Mouse (Mus musculus): ENCODE data around the gene Sestd1. TPM values are rescaled to one million over a fixed set of nuclear protein-coding genes. Genes with fewer than 3 reads are reported as not detected.
A peak's percentile ranks its signal among the peaks of the same experiment; 100 is the strongest.

Gene Sestd1
- polyA plus RNA-seq, 1 experiment from 2014 or later, result 33.6 TPM

DNA sequence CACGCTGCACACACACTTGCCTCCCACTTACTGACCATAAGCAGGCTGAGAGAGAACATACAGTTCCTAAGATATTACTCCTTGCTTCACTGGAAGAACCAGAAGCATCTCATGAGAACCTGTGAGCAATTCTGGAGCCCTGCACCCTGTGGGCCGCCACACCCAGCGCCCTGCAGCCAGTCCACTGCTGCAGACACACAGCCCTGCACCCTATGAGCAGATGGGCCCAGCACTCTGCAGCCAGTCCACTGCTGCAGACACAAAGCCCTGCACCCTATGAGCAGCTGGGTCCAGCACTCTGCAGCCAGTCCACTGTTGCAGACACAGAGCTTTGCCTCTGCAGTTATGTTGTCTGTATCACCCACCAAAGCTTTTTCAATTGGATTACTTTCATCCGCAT lies 80.0 kb downstream of the Sestd1 start:
- ATAC-seq (ENCODE audit: low read depth), result no peak
- Histone ChIP-seq H3K27ac (replicated peaks) (no peak overlapping the region), H3K4me2 (no peak overlapping the region), H3K4me1 (replicated peaks) (no peaks in the 10 kb centered on the region), H3K36me3 (peaks cover 31% of the 10 kb centered on the region), H3K9me3 (no peaks in the 10 kb centered on the region), H3K27me3 (no peaks in the 10 kb centered on the region), H3K9ac (no peak overlapping the region; the same call in 1 of the 2 replicates), H3K4me3 (no peak overlapping the region)
- 95% methylated on average over 4 of the region's 4 CpGs for WGBS

DNA sequence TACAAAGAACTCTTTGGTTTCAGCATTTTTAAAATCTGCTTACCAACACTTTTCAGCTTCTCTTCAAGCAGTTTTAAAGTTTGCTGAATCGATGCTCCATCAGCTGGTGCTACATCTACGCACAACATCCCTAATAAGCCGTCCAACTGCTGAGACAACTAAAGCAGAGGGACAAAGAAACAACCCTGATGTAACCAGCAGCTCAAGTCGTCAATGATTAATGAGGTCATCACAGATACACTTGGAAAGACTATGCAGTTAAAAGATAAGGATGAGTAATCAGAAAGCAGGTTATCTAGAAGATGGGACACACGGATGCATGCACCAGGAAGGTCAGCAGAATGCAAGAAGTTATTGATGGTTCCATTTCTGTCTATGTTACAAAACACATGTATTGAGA lies 82.1 kb downstream of the Sestd1 start:
- Histone ChIP-seq H3K9me3 (no peaks in the 10 kb centered on the region), H3K4me1 (replicated peaks) (no peaks in the 10 kb centered on the region), H3K36me3 (peaks cover 42% of the 10 kb centered on the region), H3K4me3 (no peak overlapping the region), H3K27me3 (no peaks in the 10 kb centered on the region), H3K4me2 (no peak overlapping the region), H3K27ac (replicated peaks) (no peak overlapping the region), H3K9ac (no peak overlapping the region)
- ATAC-seq (ENCODE audit: low read depth), result no peak
- 82% methylated on average over 5 of the region's 5 CpGs for WGBS

- Histone ChIP-seq H3K36me3 (peaks cover 47% of the 10 kb centered on the region), H3K4me1 (replicated peaks) (no peaks in the 10 kb centered on the region), H3K4me2 (no peak overlapping the region), H3K9ac (no peak overlapping the region), H3K27ac (replicated peaks) (no peak overlapping the region), H3K9me3 (no peaks in the 10 kb centered on the region), H3K27me3 (no peaks in the 10 kb centered on the region), H3K4me3 (no peak overlapping the region)
- WGBS, result 94% methylated on average over 4 of the region's 4 CpGs
- no peak for ATAC-seq (ENCODE audit: low read depth)
These were observed 83.6 kb downstream of the Sestd1 start for GRCm38 (mm10) chr2:77196819-77197218.

DNA sequence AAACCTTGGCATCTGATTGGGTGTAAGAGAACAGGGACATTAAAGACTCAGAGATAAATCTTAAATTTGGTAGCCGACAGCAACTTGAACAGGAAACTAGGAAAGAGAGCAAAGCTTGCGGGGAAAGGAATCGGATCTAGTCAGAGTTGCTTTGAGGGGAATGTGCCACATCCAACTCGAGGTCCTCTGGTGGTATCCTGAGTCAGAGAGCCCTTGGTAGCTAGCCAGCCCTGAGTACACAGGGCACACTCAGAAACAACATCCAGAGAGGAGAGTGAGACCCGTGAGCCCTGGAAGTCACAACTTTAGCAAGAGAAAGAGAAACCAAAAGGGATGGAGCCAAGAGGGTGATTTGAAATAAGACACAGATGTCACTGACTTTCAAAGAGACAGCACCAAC lies 85.3 kb downstream of the Sestd1 start:
- no peak for ATAC-seq (ENCODE audit: low read depth)
- H3K9me3 ChIP-seq, result no peaks in the 10 kb centered on the region
- no peaks in the 10 kb centered on the region for H3K4me1 ChIP-seq (replicated peaks)
- no peak overlapping the region for H3K27ac ChIP-seq (replicated peaks)
- H3K4me3 ChIP-seq, result no peak overlapping the region
- H3K9ac ChIP-seq, result no peak overlapping the region
- peaks cover 62% of the 10 kb centered on the region for H3K36me3 ChIP-seq
- H3K27me3 ChIP-seq, result no peaks in the 10 kb centered on the region
- 90% methylated on average over 5 of the region's 5 CpGs for WGBS
- no peak overlapping the region for H3K4me2 ChIP-seq

- Histone ChIP-seq H3K36me3 (peaks cover 70% of the 10 kb centered on the region), H3K27ac (replicated peaks) (no peak overlapping the region), H3K4me3 (no peak overlapping the region), H3K27me3 (no peaks in the 10 kb centered on the region), H3K9me3 (no peaks in the 10 kb centered on the region), H3K9ac (no peak overlapping the region), H3K4me2 (no peak overlapping the region), H3K4me1 (replicated peaks) (no peaks in the 10 kb centered on the region)
- no peak for ATAC-seq (ENCODE audit: low read depth)
- 97% methylated on average over 3 of the region's 3 CpGs for WGBS
These were observed 88.6 kb downstream of the Sestd1 start for GRCm38 (mm10) chr2:77191811-77192210.

DNA sequence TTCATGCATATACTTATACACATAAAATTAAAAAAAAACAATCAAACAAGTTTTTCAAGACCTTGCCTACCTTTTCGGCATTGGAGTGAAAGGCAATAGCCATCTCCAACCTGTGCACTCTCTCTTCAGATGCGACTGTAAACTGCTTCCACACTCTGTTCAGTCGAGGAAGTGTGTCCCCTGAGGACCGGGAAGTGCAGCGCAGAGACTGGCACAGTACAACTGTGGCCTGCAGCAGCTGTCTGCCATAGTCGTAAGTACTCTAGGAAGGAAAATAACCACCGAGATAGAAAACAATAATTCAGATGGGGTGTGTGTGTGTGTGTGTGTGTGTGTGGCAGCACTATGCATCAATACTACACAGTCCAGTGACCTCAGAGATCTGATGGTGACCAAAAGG lies 89.5 kb downstream of the Sestd1 start:
- no peak for ATAC-seq (ENCODE audit: low read depth)
- 78% methylated on average over 7 of the region's 7 CpGs for WGBS
- H3K27me3 ChIP-seq, result no peaks in the 10 kb centered on the region
- H3K36me3 ChIP-seq, result peaks cover 71% of the 10 kb centered on the region
- no peak overlapping the region for H3K4me2 ChIP-seq
- H3K27ac ChIP-seq (replicated peaks), result no peak overlapping the region
- no peaks in the 10 kb centered on the region for H3K9me3 ChIP-seq
- no peak overlapping the region for H3K4me3 ChIP-seq
- H3K9ac ChIP-seq, result no peak overlapping the region
- H3K4me1 ChIP-seq (replicated peaks), result no peaks in the 10 kb centered on the region

DNA sequence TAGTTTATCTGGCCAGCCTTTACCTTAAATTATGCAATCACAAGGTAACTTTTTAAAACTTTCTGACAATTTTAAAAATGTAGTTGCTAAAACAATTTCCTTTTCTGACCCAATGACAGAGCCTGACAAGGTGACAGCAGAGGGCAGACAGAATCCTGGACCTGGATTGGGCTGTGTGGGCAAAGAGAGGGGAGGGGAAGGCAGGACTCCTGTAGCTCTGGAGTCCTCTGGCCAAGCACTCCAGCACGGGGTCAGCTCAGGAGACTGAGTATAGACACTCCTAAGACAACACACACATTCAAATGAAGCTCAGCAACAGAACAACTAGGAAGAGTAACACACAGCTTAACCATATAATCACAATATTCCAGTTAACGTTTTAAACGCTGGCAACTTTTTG lies 90.1 kb downstream of the Sestd1 start:
- Histone ChIP-seq H3K9ac (no peak overlapping the region), H3K4me3 (no peak overlapping the region), H3K4me2 (no peak overlapping the region), H3K36me3 (peaks cover 71% of the 10 kb centered on the region), H3K27me3 (no peaks in the 10 kb centered on the region), H3K9me3 (no peaks in the 10 kb centered on the region), H3K4me1 (replicated peaks) (0 out of 2 replicates have a peak, but pooled peaks cover under 1% of the 10 kb centered on the region), H3K27ac (replicated peaks) (no peak overlapping the region)
- ATAC-seq (ENCODE audit: low read depth), result no peak
- WGBS, result 95% methylated on average over 3 of the region's 3 CpGs

DNA sequence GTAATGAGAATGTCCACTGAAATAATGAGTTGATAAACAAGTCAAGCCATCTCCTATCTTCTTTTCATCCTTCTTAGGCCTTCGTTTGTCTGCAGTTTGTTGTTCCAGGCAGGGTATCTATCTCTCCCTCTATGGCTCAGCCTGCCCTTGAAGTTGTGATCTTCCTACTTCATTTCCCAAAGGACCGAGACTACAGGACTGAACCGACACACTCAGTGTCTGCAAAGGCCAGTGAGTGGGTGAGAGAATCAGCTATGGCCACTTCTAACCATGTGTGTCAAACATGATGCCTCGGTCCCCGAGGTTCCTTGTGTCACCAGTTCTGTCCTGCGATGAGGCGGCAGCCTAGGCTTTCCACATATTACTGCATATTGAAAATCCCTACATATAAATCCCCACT lies 90.7 kb downstream of the Sestd1 start:
- Histone ChIP-seq H3K9me3 (no peaks in the 10 kb centered on the region), H3K36me3 (peaks cover 68% of the 10 kb centered on the region), H3K27ac (replicated peaks) (no peak overlapping the region), H3K4me1 (replicated peaks) (0 out of 2 replicates have a peak, but pooled peaks cover 5% of the 10 kb centered on the region), H3K27me3 (no peaks in the 10 kb centered on the region), H3K4me3 (no peak overlapping the region), H3K9ac (no peak overlapping the region), H3K4me2 (no peak overlapping the region)
- ATAC-seq (ENCODE audit: low read depth), result no peak
- WGBS, result 96% methylated on average over 7 of the region's 7 CpGs

- H3K4me3 ChIP-seq, result no peak overlapping the region
- H3K4me2 ChIP-seq, result no peak overlapping the region
- no peak overlapping the region for H3K27ac ChIP-seq (replicated peaks)
- H3K4me1 ChIP-seq (replicated peaks), result 0 out of 2 replicates have a peak, but pooled peaks cover 14% of the 10 kb centered on the region
- no peaks in the 10 kb centered on the region for H3K27me3 ChIP-seq
- no peak for ATAC-seq (ENCODE audit: low read depth)
- no peaks in the 10 kb centered on the region for H3K9me3 ChIP-seq
- H3K36me3 ChIP-seq, result peaks cover 52% of the 10 kb centered on the region
- 92% methylated on average over 3 of the region's 3 CpGs for WGBS
- no peak overlapping the region for H3K9ac ChIP-seq
These were observed 92.9 kb downstream of the Sestd1 start for GRCm38 (mm10) chr2:77187501-77187900.

DNA sequence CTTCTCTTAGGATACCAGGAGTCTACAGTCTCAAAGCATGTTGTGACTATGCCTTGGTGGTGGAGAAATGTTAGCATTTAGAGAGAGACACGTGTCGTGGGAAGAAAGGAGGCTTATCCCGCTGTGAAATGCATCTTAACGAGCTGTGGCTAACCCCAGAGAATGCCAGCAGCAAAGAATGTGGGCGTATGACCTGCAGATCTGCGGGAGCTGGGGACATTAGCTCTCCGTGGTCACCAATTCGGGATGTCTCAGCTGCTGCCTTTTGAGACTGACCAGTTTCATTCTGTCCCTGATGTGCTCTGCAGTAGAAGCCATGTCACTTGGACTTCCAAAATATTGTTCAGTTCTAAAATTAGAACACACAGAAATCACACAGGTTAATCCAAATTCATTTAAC lies 93.5 kb downstream of the Sestd1 start:
- no peak for ATAC-seq (ENCODE audit: low read depth)
- 61% methylated on average over 8 of the region's 8 CpGs for WGBS
- Histone ChIP-seq H3K4me2 (no peak overlapping the region), H3K4me3 (no peak overlapping the region), H3K27me3 (no peaks in the 10 kb centered on the region), H3K9me3 (no peaks in the 10 kb centered on the region), H3K4me1 (replicated peaks) (0 out of 2 replicates have a peak, but pooled peaks cover 14% of the 10 kb centered on the region), H3K27ac (replicated peaks) (no peak overlapping the region), H3K9ac (no peak overlapping the region), H3K36me3 (peaks cover 46% of the 10 kb centered on the region)

DNA sequence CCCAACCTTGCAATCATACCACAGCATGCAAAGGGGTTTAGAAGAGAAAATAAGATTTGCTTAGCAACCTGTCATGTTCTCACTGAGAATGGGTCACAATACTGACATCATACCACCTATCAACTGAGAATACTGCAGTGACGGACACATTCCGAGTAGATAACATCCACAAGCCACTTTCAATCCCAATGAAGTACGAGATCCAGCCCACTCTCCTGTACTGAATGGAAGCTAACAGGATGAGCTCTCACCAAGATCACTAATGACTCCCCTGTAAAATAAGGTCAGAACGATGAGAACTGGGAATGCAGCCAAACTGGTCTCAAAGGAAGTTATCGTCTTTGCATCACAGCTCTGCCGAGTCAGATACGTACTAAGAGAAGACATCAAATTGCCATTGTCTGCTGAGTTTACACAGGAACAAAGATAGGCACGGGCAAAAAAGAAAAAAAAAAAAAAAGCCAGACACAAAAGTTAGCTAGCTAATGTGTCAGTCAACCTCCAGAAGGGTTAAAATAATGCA lies 96.3 kb downstream of the Sestd1 start:
- H3K4me3 ChIP-seq, result no peak overlapping the region
- no peak overlapping the region for H3K4me2 ChIP-seq
- no peaks in the 10 kb centered on the region for H3K9me3 ChIP-seq
- ATAC-seq (ENCODE audit: low read depth), result 0 out of 2 replicates have a peak, but pooled peaks have one; percentile 27
- WGBS, result 58% methylated on average over 8 of the region's 8 CpGs
- H3K36me3 ChIP-seq, result peaks cover 24% of the 10 kb centered on the region
- H3K27ac ChIP-seq (replicated peaks), result 0 out of 2 replicates have a peak overlapping the region, but pooled peaks have one; percentile 49
- H3K4me1 ChIP-seq (replicated peaks), result 0 out of 2 replicates have a peak, but pooled peaks cover 14% of the 10 kb centered on the region
- H3K9ac ChIP-seq, result no peak overlapping the region
- no peaks in the 10 kb centered on the region for H3K27me3 ChIP-seq

DNA sequence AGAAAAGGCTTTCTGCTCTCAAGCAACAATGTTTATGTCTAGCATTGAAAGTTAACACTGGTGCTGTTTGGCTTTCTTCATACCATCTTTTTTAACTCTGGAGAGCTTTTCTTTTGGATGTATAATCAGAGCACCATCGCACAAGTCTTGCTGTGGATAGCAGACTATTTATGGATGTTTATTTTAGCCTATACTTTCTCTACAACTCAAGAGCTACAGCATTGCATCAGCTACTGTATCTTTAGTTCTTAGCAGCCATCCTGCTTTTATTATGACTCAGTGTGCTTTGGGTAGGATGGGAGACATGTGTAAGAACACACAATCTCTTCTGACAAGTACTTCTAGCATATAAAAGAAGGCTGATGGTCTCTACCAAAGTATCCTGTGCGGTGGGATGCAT lies 96.7 kb downstream of the Sestd1 start:
- Histone ChIP-seq H3K4me2 (no peak overlapping the region), H3K36me3 (peaks cover 24% of the 10 kb centered on the region), H3K4me1 (replicated peaks) (0 out of 2 replicates have a peak, but pooled peaks cover 14% of the 10 kb centered on the region), H3K4me3 (no peak overlapping the region), H3K27ac (replicated peaks) (0 out of 2 replicates have a peak overlapping the region, but pooled peaks have one; percentile 49), H3K27me3 (no peaks in the 10 kb centered on the region), H3K9ac (no peak overlapping the region), H3K9me3 (no peaks in the 10 kb centered on the region)
- 90% methylated on average over 2 of the region's 2 CpGs for WGBS
- ATAC-seq (ENCODE audit: low read depth), result no peak

- Histone ChIP-seq H3K4me1 (replicated peaks) (0 out of 2 replicates have a peak, but pooled peaks cover 14% of the 10 kb centered on the region), H3K9ac (no peak overlapping the region), H3K9me3 (no peaks in the 10 kb centered on the region), H3K4me3 (no peak overlapping the region), H3K36me3 (peaks cover 21% of the 10 kb centered on the region), H3K27me3 (no peaks in the 10 kb centered on the region), H3K4me2 (no peak overlapping the region), H3K27ac (replicated peaks) (no peak overlapping the region)
- 83% methylated on average over 6 of the region's 6 CpGs for WGBS
- no peak for ATAC-seq (ENCODE audit: low read depth)
These were observed 97.4 kb downstream of the Sestd1 start for GRCm38 (mm10) chr2:77182996-77183380.
